Mouse (Mus musculus) kidney, embryonic 14.5 days (tissue): Measurements from ENCODE around the gene Adam23. TPM values are rescaled to one million over a fixed set of nuclear protein-coding genes. Genes with fewer than 3 reads are reported as not detected.

ENCODE experiments used
- ATAC-seq: fragments of 200-750 bp; cut with Nextera tagmentation; 2 replicates; pipeline ENCODE4 v1.8.0; 2017; ENCODE audit warnings: moderate number of reproducible peaks, mild to moderate bottlenecking, moderate TSS enrichment, moderate library complexity; ENCODE audit not compliant: low FRiP score, low TSS enrichment
- H3K27ac ChIP-seq: fragments of 300-500 bp; sonication (generic); 2 replicates; pipeline ENCODE4 v1.5.1; 2014; ENCODE audit warnings: low read depth, mild to moderate bottlenecking, low read length, moderate library complexity, mixed read lengths
- H3K27me3 ChIP-seq: fragments of 300-500 bp; sonication (generic); 2 replicates; pipeline ENCODE4 v1.6.1; 2014; ENCODE audit warnings: mild to moderate bottlenecking, low read length; ENCODE audit not compliant: control insufficient read depth, insufficient read depth
- H3K36me3 ChIP-seq: fragments of 300-500 bp; sonication (generic); 2 replicates; pipeline ENCODE4 v1.6.1; 2014; ENCODE audit warnings: low read length, mixed read lengths; ENCODE audit not compliant: control insufficient read depth, insufficient read depth
- H3K4me1 ChIP-seq: fragments of 300-500 bp; sonication (generic); 2 replicates; pipeline ENCODE4 v1.6.1; 2014; ENCODE audit warnings: low read length, mixed read lengths; ENCODE audit not compliant: control insufficient read depth, insufficient read depth
- H3K4me2 ChIP-seq: fragments of 300-500 bp; sonication (generic); replicated peaks from 2 replicates; pipeline ENCODE4 v1.6.1; 2014; ENCODE audit warnings: low read depth, mild to moderate bottlenecking, low read length
- H3K4me3 ChIP-seq: fragments of 300-500 bp; sonication (generic); 2 replicates; pipeline ENCODE4 v1.5.1; 2014; ENCODE audit warnings: mild to moderate bottlenecking, low read length
- H3K9ac ChIP-seq: fragments of 300-500 bp; sonication (generic); 2 replicates; pipeline ENCODE4 v1.6.1; 2014; ENCODE audit warnings: low read depth, mild to moderate bottlenecking, low read length, moderate library complexity
- H3K9me3 ChIP-seq: fragments of 300-500 bp; sonication (generic); 2 replicates; pipeline ENCODE4 v1.6.1; 2016; ENCODE audit warnings: low read length; ENCODE audit not compliant: control insufficient read depth
- WGBS: fragments of 180-500 bp; shearing (Covaris S2); extraction: QIAGEN DNeasy Blood & Tissue Kit; methylation state at CpG from one replicate; pipeline ENCODE4 v1.1.7; 2014; 5-methylcytosine and 5-hydroxymethylcytosine counted together
- polyA plus RNA-seq: library from polyadenylated mRNA; unstranded; fragments of >200 nt; fragmentation: Nextera tagmentation; extraction: Ambion mirVana; gene quantifications from 2 replicates; pipeline ENCODE4 v1.2.1, GENCODE M21; 2014

Adam23 gene
- polyA plus RNA-seq, 1 experiment from 2014 or later = 1.5 TPM

DNA sequence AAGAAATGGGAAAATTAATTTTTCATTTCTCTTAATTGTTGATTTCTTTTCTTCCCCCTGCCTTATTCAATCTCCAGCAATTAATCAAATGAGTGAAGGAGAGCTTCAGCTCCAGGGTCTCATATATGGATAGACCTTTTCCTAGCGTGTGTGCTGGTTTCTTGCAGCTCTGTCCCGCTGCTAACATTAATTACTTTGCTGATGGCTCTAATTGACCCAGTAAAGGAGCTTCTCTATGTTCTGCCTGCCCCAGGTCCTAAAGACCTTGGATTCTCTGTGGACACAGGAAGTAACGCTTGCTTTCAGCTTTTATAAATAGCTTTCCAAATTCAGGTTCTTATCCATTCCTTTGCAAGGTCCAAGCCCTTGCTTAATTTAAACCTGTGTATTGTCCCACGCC is 63.1 kb downstream of the Adam23 start:
- 48% methylated on average over 4 of the region's 4 CpGs for WGBS

DNA sequence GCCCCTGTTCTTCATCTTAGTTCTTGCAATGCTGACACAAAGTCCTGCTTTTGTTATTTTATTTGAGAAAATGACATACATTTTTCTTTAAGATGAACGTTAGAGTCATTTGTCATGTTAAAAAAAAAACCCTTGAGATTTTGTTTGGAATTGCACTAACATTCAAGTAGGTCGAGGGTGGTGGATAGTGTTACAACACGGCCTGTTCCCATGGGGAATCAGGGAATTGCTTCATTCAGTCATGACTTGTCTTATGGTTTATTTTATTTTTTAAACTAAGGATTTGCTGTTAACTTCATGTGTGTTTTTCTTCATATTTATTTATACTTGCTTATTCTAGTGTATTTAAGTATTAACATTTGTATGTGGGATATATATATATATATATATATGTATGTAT is 65.7 kb downstream of the Adam23 start:
- Histone ChIP-seq H3K4me2 (no peak overlapping the region), H3K4me3 (no peak overlapping the region), H3K27me3 (no peaks in the 10 kb centered on the region), H3K9me3 (no peaks in the 10 kb centered on the region), H3K27ac (no peak overlapping the region), H3K4me1 (no peaks in the 10 kb centered on the region), H3K36me3 (no peaks in the 10 kb centered on the region), H3K9ac (no peak overlapping the region)
- 57% methylated on average over 3 of the region's 3 CpGs for WGBS
- ATAC-seq = no peak

More for the DNA sequence above, 63.1 kb downstream of the Adam23 start:
- Histone ChIP-seq H3K9ac (no peak overlapping the region), H3K36me3 (no peaks in the 10 kb centered on the region), H3K27me3 (no peaks in the 10 kb centered on the region), H3K4me1 (no peaks in the 10 kb centered on the region), H3K4me3 (no peak overlapping the region), H3K9me3 (no peaks in the 10 kb centered on the region), H3K4me2 (no peak overlapping the region), H3K27ac (no peak overlapping the region)
- ATAC-seq = no peak

DNA sequence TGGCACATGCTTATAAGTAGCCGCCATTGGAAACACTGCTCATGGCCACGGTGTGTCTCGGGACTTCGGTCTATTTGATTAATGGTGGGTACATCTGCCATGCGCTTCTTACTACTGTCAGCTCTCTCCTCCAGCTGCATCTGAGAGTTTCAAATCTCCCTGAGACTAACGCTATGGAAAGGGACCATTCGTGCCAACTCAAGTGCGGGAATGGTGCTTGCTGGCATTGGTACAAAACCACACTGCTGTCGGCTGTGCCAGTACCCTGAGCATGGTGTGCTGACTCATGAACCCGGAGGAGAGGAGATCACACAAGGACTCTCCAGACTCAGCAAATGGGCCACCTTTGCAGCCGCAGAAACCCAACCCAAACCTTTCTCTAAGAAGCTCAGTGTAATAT is 72.1 kb downstream of the Adam23 start:
- Histone ChIP-seq H3K36me3 (no peaks in the 10 kb centered on the region), H3K4me2 (no peak overlapping the region), H3K9me3 (no peaks in the 10 kb centered on the region), H3K27me3 (no peaks in the 10 kb centered on the region), H3K27ac (no peak overlapping the region), H3K9ac (no peak overlapping the region), H3K4me3 (no peak overlapping the region), H3K4me1 (0 out of 2 replicates have a peak, but pooled peaks cover 4% of the 10 kb centered on the region)
- ATAC-seq = no peak
- WGBS = 87% methylated on average over 11 of the region's 11 CpGs

DNA sequence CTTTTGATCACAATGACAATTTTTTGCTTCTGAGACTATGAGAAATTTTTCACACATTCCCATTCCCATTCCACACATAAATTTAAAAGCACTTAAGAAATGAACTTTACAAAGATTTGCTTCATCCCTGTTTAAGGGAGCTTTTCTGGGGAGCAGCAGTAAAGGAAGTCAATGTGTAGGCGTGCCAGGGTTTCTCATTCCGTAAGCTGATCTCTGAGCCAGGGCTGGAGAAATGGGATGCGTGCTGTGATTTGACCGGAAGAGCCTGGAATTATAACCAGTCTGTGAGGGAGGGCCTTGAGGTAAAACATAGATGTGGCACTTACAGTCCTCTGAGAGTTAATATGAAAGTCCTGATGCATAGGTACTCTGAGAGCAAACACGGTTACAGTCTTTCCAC is 73.1 kb downstream of the Adam23 start:
- WGBS = 21% methylated on average over 5 of the region's 5 CpGs
- no peaks in the 10 kb centered on the region for H3K36me3 ChIP-seq
- no peak overlapping the region for H3K4me2 ChIP-seq
- no peak overlapping the region for H3K4me3 ChIP-seq
- no peaks in the 10 kb centered on the region for H3K9me3 ChIP-seq
- H3K27me3 ChIP-seq = no peaks in the 10 kb centered on the region
- H3K4me1 ChIP-seq = 0 out of 2 replicates have a peak, but pooled peaks cover 4% of the 10 kb centered on the region
- peak; percentile 43; the same call in 1 of the 2 replicates for ATAC-seq
- no peak overlapping the region for H3K27ac ChIP-seq
- H3K9ac ChIP-seq = no peak overlapping the region

DNA sequence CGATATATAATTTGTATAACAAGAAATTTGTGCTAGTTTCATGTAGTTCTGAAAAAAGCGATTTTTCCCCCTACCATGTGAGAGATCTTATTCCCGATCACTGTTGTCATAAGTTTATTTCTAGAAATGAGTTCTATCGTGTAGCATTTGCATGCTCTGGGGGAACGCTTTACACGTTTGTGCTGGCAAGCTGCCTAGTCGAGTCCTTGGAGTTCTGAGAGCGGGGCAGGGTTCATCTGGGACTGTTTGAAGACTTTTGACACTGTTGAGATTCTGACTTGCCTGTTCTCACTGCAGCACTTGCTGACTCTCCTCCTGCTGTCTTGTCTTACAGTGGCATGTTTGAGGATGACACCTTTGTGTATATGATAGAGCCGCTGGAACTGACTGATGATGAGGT is 84.2 kb downstream of the Adam23 start:
- no peak overlapping the region for H3K27ac ChIP-seq
- H3K9me3 ChIP-seq = no peaks in the 10 kb centered on the region
- H3K4me3 ChIP-seq = no peak overlapping the region
- H3K27me3 ChIP-seq = no peaks in the 10 kb centered on the region
- no peak overlapping the region for H3K9ac ChIP-seq
- WGBS = 75% methylated on average over 9 of the region's 9 CpGs
- ATAC-seq = no peak
- no peaks in the 10 kb centered on the region for H3K36me3 ChIP-seq
- H3K4me2 ChIP-seq = no peak overlapping the region
- H3K4me1 ChIP-seq = 0 out of 2 replicates have a peak, but pooled peaks cover 4% of the 10 kb centered on the region

DNA sequence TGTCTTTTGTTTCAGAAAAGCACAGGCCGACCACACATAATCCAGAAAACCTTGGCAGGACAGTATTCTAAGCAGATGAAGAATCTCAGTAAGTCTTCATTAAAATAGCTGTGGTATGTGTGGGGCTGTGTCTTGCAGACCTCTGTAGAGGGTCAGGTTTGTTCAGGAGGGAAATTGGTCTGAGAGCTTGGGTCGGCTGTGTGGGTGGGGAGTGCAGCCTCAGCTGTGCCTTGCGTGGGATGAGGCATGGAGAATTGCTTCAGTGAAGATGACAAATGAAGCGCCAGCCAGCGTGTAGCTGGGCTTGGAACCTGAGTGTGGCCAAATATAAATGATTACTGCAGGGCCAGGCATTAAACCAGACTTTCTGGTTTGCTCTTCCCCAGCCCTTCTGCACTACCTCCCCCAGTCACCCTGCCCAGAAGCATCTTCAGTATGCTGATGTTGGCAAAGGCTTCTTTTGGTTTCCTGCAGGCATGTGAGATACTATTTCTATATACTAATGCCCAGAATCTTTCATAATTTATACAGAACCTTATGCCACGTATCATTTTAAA is 88.7 kb downstream of the Adam23 start:
- peak; percentile 91 for ATAC-seq
- Histone ChIP-seq H3K9ac (no peak overlapping the region), H3K4me3 (no peak overlapping the region), H3K36me3 (no peaks in the 10 kb centered on the region), H3K27ac (no peak overlapping the region), H3K27me3 (no peaks in the 10 kb centered on the region), H3K4me2 (no peak overlapping the region), H3K4me1 (0 out of 2 replicates have a peak, but pooled peaks cover 4% of the 10 kb centered on the region), H3K9me3 (no peaks in the 10 kb centered on the region)
- WGBS = 30% methylated on average over 6 of the region's 6 CpGs

DNA sequence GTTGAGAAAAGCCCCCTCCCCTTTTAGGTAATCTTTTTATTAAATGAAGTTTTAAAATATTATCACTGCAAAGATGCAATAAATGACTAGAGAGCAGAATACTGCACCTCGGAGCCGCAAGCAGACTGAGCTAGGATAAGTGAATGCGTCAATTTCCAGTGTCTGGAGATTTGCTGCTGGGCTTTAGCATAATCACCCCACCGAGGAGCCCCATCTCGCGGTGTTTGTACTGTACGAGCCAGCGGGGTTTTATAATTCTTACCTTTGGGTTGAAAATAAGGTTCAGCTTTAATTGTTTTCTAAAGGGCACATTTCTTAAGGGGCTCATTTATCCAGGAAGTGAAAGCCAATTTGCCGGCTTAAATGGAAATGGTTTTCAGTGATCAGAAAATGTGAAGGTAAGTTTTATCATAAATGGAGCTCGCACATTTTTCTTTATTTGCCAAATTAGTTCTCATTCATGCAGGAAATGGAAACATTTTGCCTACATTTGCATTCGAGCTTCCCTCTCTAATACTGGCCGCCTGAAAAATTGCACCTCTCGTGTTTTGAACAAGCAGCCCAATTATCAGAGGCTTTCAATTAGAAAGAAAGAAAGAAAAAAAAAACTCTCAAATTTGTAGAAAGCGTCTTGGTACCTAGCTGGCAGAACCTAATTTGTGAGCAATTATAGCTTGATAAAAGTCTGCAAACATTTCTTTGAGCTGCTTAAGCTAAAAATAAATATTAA is 94.4 kb downstream of the Adam23 start:
- 78% methylated on average over 14 of the region's 14 CpGs for WGBS
- Histone ChIP-seq H3K4me2 (no peak overlapping the region), H3K9ac (no peak overlapping the region), H3K4me1 (no peaks in the 10 kb centered on the region), H3K4me3 (no peak overlapping the region), H3K27me3 (no peaks in the 10 kb centered on the region), H3K27ac (no peak overlapping the region), H3K9me3 (no peaks in the 10 kb centered on the region), H3K36me3 (no peaks in the 10 kb centered on the region)
- no peak for ATAC-seq

DNA sequence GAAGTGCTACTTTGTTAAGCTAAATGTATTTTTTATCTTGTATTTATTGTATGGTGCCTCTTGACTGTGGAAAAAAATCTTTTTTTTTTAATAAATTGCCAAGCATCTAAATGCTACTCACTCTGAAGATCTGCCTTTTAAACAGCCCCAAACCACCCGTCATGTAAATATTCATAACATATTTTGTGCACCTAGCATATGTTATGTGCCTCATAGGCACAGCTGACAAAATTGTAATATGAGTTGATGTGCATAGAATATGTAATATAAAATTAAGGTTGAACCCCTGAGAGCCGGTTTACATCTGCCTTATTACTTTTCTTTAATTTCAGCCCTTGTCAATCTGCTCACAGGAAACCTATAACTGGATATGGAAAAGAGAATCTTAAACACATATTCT is 98.4 kb downstream of the Adam23 start:
- Histone ChIP-seq H3K4me1 (no peaks in the 10 kb centered on the region), H3K27ac (no peak overlapping the region), H3K4me2 (no peak overlapping the region), H3K9me3 (no peaks in the 10 kb centered on the region), H3K9ac (no peak overlapping the region), H3K4me3 (no peak overlapping the region), H3K36me3 (no peaks in the 10 kb centered on the region), H3K27me3 (no peaks in the 10 kb centered on the region)
- no peak for ATAC-seq
- 92% methylated on average over 2 of the region's 2 CpGs for WGBS

DNA sequence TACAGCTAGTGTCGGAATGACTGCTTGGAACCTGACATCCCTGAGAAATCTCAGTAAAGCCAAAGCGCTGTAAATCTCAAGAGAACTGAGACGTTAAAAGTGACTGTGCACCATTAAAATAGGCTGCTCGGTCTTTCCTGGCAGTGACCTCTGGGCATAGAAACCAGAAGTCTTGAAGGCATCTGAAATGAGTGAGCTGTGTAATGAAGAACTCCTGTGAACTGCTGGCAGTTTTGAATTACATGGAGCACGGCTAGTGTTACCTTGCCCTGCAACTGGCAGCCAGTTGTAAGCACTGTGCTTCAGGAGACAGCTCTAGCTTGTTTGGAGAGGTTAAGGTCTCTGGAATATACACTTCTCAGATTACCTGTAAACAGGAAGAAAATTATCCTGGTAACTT is 107.3 kb downstream of the Adam23 start:
- Histone ChIP-seq H3K4me3 (no peak overlapping the region), H3K36me3 (no peaks in the 10 kb centered on the region), H3K9ac (no peak overlapping the region), H3K27ac (no peak overlapping the region), H3K4me2 (no peak overlapping the region), H3K4me1 (0 out of 2 replicates have a peak, but pooled peaks cover 4% of the 10 kb centered on the region), H3K9me3 (no peaks in the 10 kb centered on the region), H3K27me3 (no peaks in the 10 kb centered on the region)
- peak; percentile 94 for ATAC-seq
- WGBS = 9% methylated on average over 5 of the region's 5 CpGs
